Mouse (Mus musculus) ES-Bruce4 (cell line): ENCODE data around the gene P3h2. TPM values are rescaled to one million over a fixed set of nuclear protein-coding genes. Genes with fewer than 3 reads are reported as not detected.

Source experiments
- H3K27ac ChIP-seq: 2 replicates; pipeline ENCODE4 v1.5.1; 2012; ENCODE audit warnings: low read length, inconsistent platforms; ENCODE audit not compliant: insufficient read depth
- H3K27me3 ChIP-seq: 2 replicates; pipeline ENCODE4 v1.6.1; 2012; ENCODE audit warnings: mild to moderate bottlenecking, low read length, inconsistent platforms; ENCODE audit not compliant: control insufficient read depth, poor library complexity, insufficient read depth, severe bottlenecking
- H3K36me3 ChIP-seq: 2 replicates; pipeline ENCODE4 v1.6.1; 2012; ENCODE audit warnings: inconsistent platforms, mild to moderate bottlenecking, low read length, moderate library complexity; ENCODE audit not compliant: control insufficient read depth, poor library complexity, insufficient read depth, severe bottlenecking
- H3K4me1 ChIP-seq: one replicate; pipeline ENCODE4 v1.8.1; 2011; ENCODE audit warnings: low read length; ENCODE audit not compliant: control insufficient read depth, insufficient read depth
- H3K4me3 ChIP-seq: 2 replicates; pipeline ENCODE4 v1.5.1; 2011; ENCODE audit warnings: low read depth, mild to moderate bottlenecking, low read length
- H3K9ac ChIP-seq: 2 replicates; pipeline ENCODE4 v1.6.1; 2012; ENCODE audit warnings: low read depth, mild to moderate bottlenecking, inconsistent platforms; ENCODE audit not compliant: poor library complexity, severe bottlenecking
- H3K9me3 ChIP-seq: replicated peaks from 2 replicates; pipeline ENCODE4 v1.6.1; 2012; ENCODE audit warnings: mild to moderate bottlenecking, low read length, inconsistent platforms; ENCODE audit not compliant: control insufficient read depth, poor library complexity, insufficient read depth, severe bottlenecking
- CTCF ChIP-seq: IDR thresholded peaks from one replicate; pipeline ENCODE4 v1.8.1; 2011; ENCODE audit warnings: low read depth, low read length
- EP300 ChIP-seq: IDR thresholded peaks from 2 replicates; pipeline ENCODE4 v1.6.1; 2011; ENCODE audit warnings: low read depth, low read length; ENCODE audit not compliant: insufficient read depth
- POLR2A ChIP-seq: IDR thresholded peaks from one replicate; pipeline ENCODE4 v1.8.1; 2011; ENCODE audit warnings: low read length; ENCODE audit not compliant: insufficient read depth
- polyA plus RNA-seq: library from polyadenylated mRNA; stranded (reverse); fragments of >200 nt; gene quantifications from 2 replicates; pipeline ENCODE4 v1.2.4, GENCODE M21; 2011; ENCODE audit warnings: low read depth; ENCODE audit not compliant: missing spikeins, insufficient read depth, insufficient read length

Gene P3h2
- polyA plus RNA-seq = 1.0 and 1.2 TPM in 2 replicates

- no peak within 1 kb of the TSS for H3K27ac ChIP-seq
- H3K9ac ChIP-seq = peak within 1 kb of the TSS; percentile 28
- no peaks in the 10 kb centered on the region; the same call in 1 of the 2 replicates for H3K9me3 ChIP-seq
- no peak for TF ChIP-seq CTCF
- no peak for TF ChIP-seq POLR2A
- no peak for TF ChIP-seq EP300
- peak within 1 kb of the TSS; percentile 86 for H3K4me3 ChIP-seq
- peaks cover 5% of the 10 kb centered on the region for H3K27me3 ChIP-seq
- H3K4me1 ChIP-seq = no peaks in the 10 kb centered on the region
- no peaks in the 10 kb centered on the region for H3K36me3 ChIP-seq
Measured at GRCm38 (mm10) chr16:26105115-26105974, at the start of gene P3h2. Gene P3h2, minus strand, starts transcription at chr16:26105784.

- no peak overlapping the region for H3K4me3 ChIP-seq
- no peak overlapping the region for H3K27ac ChIP-seq
- no peaks in the 10 kb centered on the region for H3K36me3 ChIP-seq
- no peaks in the 10 kb centered on the region for H3K4me1 ChIP-seq
- H3K27me3 ChIP-seq = no peaks in the 10 kb centered on the region
- H3K9ac ChIP-seq = no peak overlapping the region
- no peaks in the 10 kb centered on the region for H3K9me3 ChIP-seq
- TF ChIP-seq CTCF = no peak
- TF ChIP-seq EP300 = no peak
- TF ChIP-seq POLR2A = no peak
Measured at GRCm38 (mm10) chr16:26152258-26152657, 46.7 kb upstream of the P3h2 start.

GRCm38 (mm10) chr16:26150943-26151342 is 45.4 kb upstream of the P3h2 start:
- H3K4me1 ChIP-seq = no peaks in the 10 kb centered on the region
- no peaks in the 10 kb centered on the region for H3K27me3 ChIP-seq
- H3K9me3 ChIP-seq = no peaks in the 10 kb centered on the region
- H3K27ac ChIP-seq = no peak overlapping the region
- no peak overlapping the region for H3K4me3 ChIP-seq
- no peaks in the 10 kb centered on the region for H3K36me3 ChIP-seq
- no peak for TF ChIP-seq CTCF
- no peak for TF ChIP-seq EP300
- TF ChIP-seq POLR2A = no peak
- H3K9ac ChIP-seq = no peak overlapping the region

GRCm38 (mm10) chr16:26146853-26147252 is 41.3 kb upstream of the P3h2 start:
- no peaks in the 10 kb centered on the region for H3K4me1 ChIP-seq
- TF ChIP-seq EP300 = no peak
- TF ChIP-seq POLR2A = no peak
- no peak for TF ChIP-seq CTCF
- H3K27me3 ChIP-seq = no peaks in the 10 kb centered on the region
- no peak overlapping the region for H3K9ac ChIP-seq
- H3K4me3 ChIP-seq = no peak overlapping the region
- no peaks in the 10 kb centered on the region for H3K9me3 ChIP-seq
- H3K36me3 ChIP-seq = no peaks in the 10 kb centered on the region
- no peak overlapping the region for H3K27ac ChIP-seq

GRCm38 (mm10) chr16:26131126-26131525 is 25.5 kb upstream of the P3h2 start:
- no peak overlapping the region for H3K9ac ChIP-seq
- H3K4me3 ChIP-seq = no peak overlapping the region
- no peak for TF ChIP-seq CTCF
- no peak for TF ChIP-seq EP300
- TF ChIP-seq POLR2A = no peak
- H3K4me1 ChIP-seq = no peaks in the 10 kb centered on the region
- no peaks in the 10 kb centered on the region; the same call in 1 of the 2 replicates for H3K27me3 ChIP-seq
- no peaks in the 10 kb centered on the region for H3K9me3 ChIP-seq
- no peaks in the 10 kb centered on the region for H3K36me3 ChIP-seq
- no peak overlapping the region for H3K27ac ChIP-seq

GRCm38 (mm10) chr16:26106618-26107017 is 1.0 kb upstream of the P3h2 start:
- no peak for TF ChIP-seq CTCF
- no peak for TF ChIP-seq POLR2A
- no peak for TF ChIP-seq EP300
- Histone ChIP-seq H3K36me3 (no peaks in the 10 kb centered on the region), H3K9ac (no peak overlapping the region), H3K4me1 (no peaks in the 10 kb centered on the region), H3K27ac (no peak overlapping the region), H3K4me3 (no peak overlapping the region), H3K27me3 (peaks cover 5% of the 10 kb centered on the region), H3K9me3 (no peaks in the 10 kb centered on the region; the same call in 1 of the 2 replicates)
